Mouse (Mus musculus) gonadal fat pad, adult 2 months (tissue): ENCODE measurements around the gene P2rx1. TPM values are rescaled to one million over a fixed set of nuclear protein-coding genes. Genes with fewer than 3 reads are reported as not detected.

Source experiments
- DNase-seq: peaks from one replicate; pipeline ENCODE4 v3.0.0-alpha.2; 2012; ENCODE audit warnings: low read depth
- polyA plus RNA-seq: library from polyadenylated mRNA; depleted of rRNA; stranded (reverse); fragments of >200 nt; gene quantifications from 2 replicates; pipeline ENCODE4 v1.2.3, GENCODE M21; 2012

P2rx1 gene
- polyA plus RNA-seq, 1 experiment = 30.3 TPM

GRCm38 (mm10) chr11:72987807-72988206 lies 11.1 kb upstream of the P2rx1 start:
- no peak for DNase-seq

DNA sequence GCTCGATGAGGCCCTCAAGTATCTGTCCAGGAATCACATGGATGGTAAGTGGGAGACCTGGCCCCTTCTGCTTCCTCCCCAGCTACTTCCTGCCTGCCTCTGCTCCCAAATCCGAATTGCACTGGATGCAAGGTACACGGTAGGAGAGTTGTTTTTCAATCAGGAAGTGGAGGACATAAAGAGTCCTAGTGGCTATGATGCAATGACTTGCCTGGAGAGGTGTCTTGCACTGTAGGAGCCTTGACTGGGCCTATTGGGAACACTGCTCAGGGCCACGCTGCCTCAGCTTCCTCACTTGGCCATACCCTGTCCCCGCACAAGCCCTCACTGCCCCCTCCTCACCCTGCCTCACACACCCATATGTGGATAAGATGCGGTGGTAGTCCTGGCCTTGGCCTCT lies 9.9 kb upstream of the P2rx1 start:
- no peak for DNase-seq

- no peak for DNase-seq
These were observed 8.2 kb upstream of the P2rx1 start for GRCm38 (mm10) chr11:72990688-72991087.

DNA sequence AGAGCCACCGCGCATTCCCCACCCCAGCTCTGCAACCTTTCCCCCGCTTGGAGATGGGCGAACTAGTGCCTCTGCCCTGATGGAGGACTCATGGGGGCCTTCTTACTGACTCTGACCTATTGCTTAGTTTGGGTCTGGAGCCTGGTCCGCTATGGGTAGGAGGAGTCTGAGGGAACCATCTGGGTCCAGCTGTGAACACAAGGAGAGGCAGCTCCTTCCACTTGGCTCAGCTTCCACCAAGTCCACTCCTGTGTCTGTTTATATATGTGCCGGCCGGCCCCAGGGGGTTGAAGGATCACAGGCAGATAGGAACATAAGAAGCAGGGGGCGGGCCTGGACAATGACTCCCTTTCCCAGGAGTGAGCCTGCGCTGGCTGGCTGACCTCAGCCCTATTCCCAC lies 6.9 kb upstream of the P2rx1 start:
- DNase-seq = no peak

GRCm38 (mm10) chr11:72996346-72996745 lies 2.6 kb upstream of the P2rx1 start:
- DNase-seq = no peak

- DNase-seq = no peak
These were observed 2.1 kb upstream of the P2rx1 start for GRCm38 (mm10) chr11:72996781-72997180.

GRCm38 (mm10) chr11:72997529-72998326 lies 1.2 kb upstream of the P2rx1 start:
- no peak for DNase-seq

DNA sequence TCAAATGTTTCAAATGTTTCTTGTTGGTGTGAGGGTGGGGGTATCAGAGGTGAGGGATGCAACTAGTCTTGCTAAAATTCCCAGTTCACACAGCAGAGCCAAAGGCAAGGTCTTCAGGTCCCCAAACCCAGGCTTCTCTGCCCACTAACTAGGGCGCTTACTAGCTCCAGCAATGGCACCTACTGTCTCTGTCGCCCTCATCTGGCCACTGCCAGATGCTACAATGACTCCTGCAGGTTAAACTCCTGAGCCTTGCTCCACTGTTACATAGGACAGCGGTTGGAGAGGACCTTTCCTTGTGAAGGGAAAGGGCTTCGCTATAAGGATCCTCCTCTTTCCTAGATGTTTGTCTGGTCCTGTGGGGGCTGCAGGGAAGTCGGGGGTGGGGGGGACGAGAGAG lies 2.1 kb downstream of the P2rx1 start:
- no peak for DNase-seq

- DNase-seq = no peak
These were observed 7.5 kb downstream of the P2rx1 start for GRCm38 (mm10) chr11:73006377-73006776.

- DNase-seq = no peak
These were observed 8.2 kb downstream of the P2rx1 start for GRCm38 (mm10) chr11:73007113-73007512.

- DNase-seq = no peak
These were observed 9.0 kb downstream of the P2rx1 start for GRCm38 (mm10) chr11:73007698-73008481.

DNA sequence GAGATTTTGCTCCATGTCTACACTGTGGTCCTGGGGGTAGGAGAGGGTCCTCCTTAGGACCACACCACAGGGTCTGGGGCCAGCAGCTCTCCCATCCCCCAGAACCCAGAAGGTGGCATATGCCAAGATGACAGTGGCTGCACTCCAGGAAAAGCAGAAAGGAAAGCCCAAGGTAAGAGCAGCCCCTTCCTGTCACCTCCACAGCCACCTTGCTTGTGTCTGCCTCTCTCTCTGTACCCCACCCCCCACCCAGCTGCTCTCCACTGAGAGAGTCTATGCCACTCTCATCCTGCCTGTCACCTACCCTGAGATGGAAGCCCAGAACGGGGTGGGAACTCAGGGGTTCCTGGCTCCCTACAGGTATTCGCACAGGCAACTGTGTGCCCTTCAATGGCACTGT lies 9.9 kb downstream of the P2rx1 start:
- DNase-seq = no peak

DNA sequence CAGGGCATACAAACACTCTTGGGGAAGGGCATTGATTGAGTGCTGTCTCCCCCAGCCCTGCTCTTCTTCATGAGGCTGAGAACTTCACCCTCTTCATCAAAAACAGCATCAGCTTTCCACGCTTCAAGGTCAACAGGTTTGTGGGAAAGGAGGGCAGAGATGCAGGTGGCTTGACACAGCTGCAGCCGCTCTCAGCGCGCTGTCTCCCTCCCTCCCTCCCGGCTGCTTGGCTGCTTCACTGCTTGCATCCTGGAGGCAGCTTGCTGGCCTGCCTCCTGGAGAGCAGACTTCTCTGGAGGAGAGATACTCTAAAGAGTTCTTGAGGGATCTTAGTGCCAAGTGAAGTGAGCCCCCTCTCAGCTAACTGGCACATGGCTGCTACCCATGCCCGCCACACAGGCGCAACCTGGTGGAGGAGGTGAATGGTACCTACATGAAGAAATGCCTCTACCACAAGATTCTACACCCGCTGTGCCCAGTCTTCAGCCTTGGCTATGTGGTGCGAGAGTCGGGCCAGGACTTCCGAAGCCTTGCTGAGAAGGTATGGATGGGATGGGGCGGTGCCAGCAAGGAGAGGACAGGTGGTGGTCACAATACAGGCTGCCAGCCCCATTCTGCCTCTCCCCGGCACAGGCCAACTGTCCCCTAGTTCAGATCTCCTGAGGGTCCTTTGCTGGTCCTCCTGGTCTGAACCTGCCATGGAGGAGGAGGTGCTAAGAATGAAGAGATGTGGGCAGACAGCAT lies 10.8 kb downstream of the P2rx1 start:
- DNase-seq = no peak

DNA sequence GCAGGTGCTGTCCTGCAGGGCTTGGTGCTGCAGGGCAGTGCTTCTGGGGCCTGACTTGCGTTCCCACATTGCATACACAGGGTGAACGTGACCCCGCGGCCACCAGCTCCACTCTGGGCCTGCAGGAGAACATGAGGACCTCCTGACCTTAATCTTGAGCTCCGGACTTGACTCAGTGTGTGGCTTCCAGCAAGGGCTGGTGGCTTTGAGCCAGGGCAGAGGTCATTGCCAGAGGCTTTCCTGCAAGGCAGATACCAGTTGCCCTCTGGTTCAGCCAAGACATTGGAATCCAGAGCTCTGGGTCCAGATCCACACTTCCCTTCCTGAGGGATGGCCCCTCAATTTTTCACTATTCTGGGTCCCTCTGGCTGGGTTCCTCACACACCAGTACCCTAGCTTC lies 15.1 kb downstream of the P2rx1 start:
- DNase-seq = no peak

DNA sequence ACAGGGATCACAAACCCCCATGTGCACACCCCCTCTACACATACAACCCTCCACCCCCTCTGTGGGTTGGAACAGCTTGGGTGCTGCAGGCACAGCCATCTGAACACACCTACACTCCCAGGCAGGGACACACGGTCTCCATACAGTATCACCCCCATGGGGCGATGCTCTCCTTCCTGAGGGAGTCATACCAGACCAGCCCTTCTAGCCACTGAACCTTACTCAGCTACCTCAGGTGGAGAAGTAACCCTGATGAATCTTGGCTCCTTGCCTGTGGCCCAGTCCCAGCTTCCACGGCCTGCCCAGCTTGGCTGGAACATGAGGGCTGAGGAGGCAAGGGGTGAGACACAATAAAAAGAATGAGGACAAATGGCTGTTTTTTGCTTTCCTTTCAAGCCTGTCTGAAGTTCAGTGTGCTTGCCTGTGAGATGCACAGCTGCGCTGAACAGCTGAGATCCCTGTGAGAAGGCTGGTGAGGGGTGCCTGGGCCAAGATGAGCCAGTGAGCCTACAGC lies 16.0 kb downstream of the P2rx1 start:
- DNase-seq = no peak

DNA sequence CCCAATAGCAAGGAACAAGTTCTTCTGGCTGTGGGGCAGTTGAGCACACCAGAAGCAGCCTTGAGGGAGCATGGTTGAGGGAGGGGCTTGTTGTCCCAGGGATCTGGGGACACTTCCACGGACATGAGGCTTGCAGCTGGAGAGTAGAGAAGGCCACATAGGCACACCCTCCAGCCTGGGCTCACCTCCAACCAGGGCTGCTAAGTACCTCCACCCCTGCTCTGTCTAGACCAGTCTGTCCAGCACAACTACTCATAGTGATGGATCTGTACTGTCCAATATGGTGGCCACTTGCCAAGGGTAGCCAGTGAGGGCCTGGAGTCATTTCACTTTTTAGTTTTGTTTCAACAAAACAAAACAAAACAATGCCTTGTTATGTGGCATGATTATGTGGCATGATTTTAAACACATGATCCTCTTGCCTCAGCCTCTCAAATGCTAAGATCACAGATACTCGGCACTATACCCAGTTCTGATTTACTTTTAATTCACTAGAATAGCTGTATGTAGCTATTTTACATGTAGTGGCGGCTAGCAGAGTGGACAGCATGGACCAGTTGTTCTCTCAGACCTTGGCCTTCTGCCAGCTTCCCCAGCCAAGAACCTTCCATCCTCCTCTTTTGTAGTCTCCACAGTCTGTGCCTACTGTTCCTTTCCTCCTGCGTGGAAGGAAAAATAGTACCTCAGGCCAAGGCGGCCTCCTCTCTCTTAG lies 16.6 kb downstream of the P2rx1 start:
- DNase-seq = no peak

DNA sequence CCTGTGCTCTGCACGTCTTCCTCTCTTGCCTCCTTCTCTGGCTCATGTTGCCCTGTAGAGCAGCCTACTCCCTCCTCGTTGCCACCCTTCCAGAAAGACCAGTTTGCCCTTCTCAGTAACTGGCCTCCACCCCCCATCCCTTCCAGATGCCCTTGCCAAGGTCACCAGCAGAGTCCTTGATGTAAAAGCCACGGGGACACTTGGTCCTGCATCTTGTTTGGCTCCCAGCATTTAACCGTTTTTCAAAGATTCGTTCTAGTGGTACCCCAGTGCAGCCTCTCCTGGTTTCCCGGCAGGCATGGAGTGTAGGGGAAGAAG lies 17.2 kb downstream of the P2rx1 start:
- no peak for DNase-seq

DNA sequence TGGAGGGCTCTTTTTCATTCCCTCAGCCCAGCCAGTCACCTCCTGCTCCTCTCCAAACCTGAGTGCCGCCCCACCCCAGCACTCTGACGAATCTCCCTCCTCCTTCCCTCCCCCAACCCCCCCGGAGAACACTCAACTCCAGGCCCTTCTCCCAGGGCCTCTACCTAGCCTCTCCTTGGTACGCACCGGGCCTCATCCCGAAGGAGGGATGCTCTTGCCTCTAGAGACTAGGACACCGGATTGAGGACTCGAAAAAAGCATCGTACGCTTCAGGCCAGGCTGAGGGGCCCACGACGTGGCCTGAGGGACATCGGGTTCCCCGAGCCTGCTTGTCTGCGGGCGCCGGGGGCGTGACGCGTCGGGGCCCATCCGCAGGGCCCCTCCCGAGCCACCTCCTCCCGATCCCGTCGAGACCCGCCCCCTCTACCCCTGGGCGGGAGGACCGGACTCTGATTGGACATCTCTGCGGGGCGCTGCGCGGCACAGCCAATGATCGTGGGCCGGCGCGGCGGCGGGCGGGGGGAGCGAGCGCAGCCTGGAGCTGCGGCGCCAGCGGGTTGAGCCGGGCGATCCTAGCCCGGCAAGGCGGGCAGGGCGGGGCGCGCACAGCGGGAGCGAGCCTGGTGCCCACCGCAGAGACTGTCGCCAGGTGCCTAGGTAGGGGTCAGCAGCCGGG lies 19.7 kb downstream of the P2rx1 start, which contains the start of gene Camkk1:
TSS of gene Camkk1 (plus strand) at position 538 of the 676 bp plus-strand sequence.
- DNase-seq = no peak

DNA sequence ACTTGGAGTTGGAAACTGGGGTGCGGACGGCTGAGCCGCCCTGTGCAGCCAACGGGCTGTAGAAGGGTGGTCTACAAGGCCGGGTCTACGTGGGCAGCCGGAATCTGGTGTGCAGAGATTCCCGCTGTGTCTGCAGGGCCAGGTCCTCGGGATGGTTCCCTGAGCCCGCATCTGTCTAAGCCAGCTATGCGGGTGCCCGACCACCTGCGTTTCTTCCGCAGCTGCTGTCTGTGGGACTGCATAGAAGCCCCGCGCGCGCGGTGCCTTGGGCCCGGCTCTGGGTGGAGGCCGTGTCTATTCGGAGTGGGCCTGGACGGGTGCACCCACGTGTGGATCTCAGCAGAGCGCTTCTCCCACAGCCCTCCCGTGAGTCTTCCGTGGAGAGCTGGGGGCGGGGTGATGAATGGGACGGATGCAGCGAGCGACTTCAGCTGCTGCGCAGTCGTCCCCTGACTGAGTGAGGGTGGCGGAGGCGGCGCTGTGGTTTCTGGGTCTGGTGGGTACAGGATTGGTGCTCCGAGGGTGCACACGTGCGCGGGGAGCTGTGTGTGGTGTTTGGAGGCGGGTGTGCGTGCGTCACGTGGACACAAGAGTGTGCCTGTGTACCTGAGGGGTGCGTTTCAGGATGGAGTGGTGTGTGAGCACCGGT lies 20.4 kb downstream of the P2rx1 start:
- DNase-seq = no peak

DNA sequence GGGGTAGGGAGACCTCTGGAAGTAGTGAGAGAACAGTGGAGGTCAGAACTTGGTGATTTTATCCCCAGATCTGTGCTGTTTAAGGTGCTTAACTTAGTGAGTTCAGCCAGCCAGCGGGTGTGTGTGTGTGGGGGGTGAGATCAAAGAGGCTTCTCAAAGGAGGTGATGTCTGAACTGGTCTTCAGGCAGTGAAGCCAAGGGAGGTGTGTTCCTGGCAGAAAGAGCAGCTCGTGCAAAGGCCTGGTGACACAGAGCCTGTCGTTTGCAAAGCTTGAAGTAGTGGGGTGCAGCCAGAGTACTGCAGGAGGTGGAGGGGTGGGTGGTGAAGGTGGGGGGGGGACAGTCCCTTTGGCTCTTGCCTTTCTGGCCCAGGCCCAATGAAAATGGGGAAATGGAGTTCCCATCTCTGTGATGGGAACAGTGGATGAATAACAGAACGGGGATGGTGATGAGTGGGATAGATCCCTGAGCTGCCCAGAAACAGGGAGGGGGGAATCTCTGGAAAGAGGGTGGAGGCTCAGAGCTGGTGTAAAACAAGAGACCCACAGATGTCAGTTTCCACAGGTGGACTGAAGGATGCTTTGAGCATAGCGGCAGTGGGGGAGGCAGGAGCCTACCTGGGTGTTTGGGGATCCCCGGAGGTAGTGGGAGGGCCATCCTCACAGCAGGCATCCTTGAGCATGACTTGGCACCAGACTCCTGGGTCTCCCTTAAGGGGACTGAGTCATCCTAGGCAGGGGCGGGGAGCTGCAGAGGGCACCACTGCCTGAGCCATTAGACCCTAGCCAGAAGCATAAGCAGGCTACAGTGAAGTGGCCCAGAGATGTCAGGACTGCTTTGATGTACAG lies 22.3 kb downstream of the P2rx1 start:
- no peak for DNase-seq
